Mouse (Mus musculus) left cerebral cortex, adult 2 months (tissue): ENCODE measurements around the gene Gbx2. TPM values are rescaled to one million over a fixed set of nuclear protein-coding genes. Genes with fewer than 3 reads are reported as not detected.

ENCODE experiments used
- DNase-seq, 2 experiments: peaks; one replicate each; pipeline ENCODE4 v3.0.0; 2021 to 2022; ENCODE audit warnings: low spot score in 2 of 2, mixed read lengths in 1 of 2; ENCODE audit errors: extremely low spot score in 1 of 2
- H3K27ac ChIP-seq: fragments of 200-600 bp; 2 replicates; pipeline ENCODE4 v1.8.1; 2022
- H3K4me3 ChIP-seq: fragments of 200-600 bp; 2 replicates; pipeline ENCODE4 v1.8.1; 2022
- CTCF ChIP-seq: fragments of 200-600 bp; IDR thresholded peaks from 2 replicates; pipeline ENCODE4 v1.8.1; 2022; ENCODE audit warnings: antibody characterized with exemption, mild to moderate bottlenecking, moderate library complexity
- intact Hi-C: fragments of 180-260 bp; cut with DNase I; formaldehyde crosslinking; loops from one replicate; pipeline ENCODE4 v1.15.1; 2025
- total RNA-seq, 2 experiments: library from RNA; stranded (reverse); gene quantifications; 2 replicates each; pipeline ENCODE4 v1.2.3; 2021

The Gbx2 gene
- total RNA-seq, 2 experiments from 2014 or later = 0.25 to 0.56 TPM

- intact Hi-C loops = no loop called here
- H3K4me3 ChIP-seq = no peak overlapping the region
- no peak overlapping the region for H3K27ac ChIP-seq
- no peak for DNase-seq
- no peak for TF ChIP-seq CTCF
These were observed 5.3 kb downstream of the Gbx2 start for GRCm38 (mm10) chr1:89925501-89926190.

GRCm38 (mm10) chr1:89923642-89924020 is 7.3 kb downstream of the Gbx2 start:
- intact Hi-C loops = no loop called here

GRCm38 (mm10) chr1:89922883-89923641 is 7.9 kb downstream of the Gbx2 start:
- TF ChIP-seq CTCF = no peak
- Histone ChIP-seq H3K27ac (no peak overlapping the region), H3K4me3 (no peak overlapping the region)
- intact Hi-C loops = no loop called here
- DNase-seq = no peak

More at GRCm38 (mm10) chr1:89923642-89924020, 7.3 kb downstream of the Gbx2 start:
- Histone ChIP-seq H3K27ac (no peak overlapping the region), H3K4me3 (no peak overlapping the region)
- DNase-seq = no peak
- TF ChIP-seq CTCF = no peak

- intact Hi-C loops = no loop called here
- Histone ChIP-seq H3K27ac (no peak overlapping the region), H3K4me3 (no peak overlapping the region)
- DNase-seq = no peak
- no peak for TF ChIP-seq CTCF
These were observed 8.7 kb downstream of the Gbx2 start for GRCm38 (mm10) chr1:89922282-89922681.

GRCm38 (mm10) chr1:89921806-89922205 is 9.2 kb downstream of the Gbx2 start:
- no peak; the same call in none of the 2 replicates for TF ChIP-seq CTCF
- Histone ChIP-seq H3K4me3 (no peak overlapping the region), H3K27ac (no peak overlapping the region)
- no peak for DNase-seq
- intact Hi-C loops = no loop called here

- no peak overlapping the region for H3K4me3 ChIP-seq
- intact Hi-C loops = no loop called here
- no peak for DNase-seq
- no peak overlapping the region for H3K27ac ChIP-seq
- no peak for TF ChIP-seq CTCF
These were observed 11.8 kb downstream of the Gbx2 start for GRCm38 (mm10) chr1:89919206-89919605.

GRCm38 (mm10) chr1:89918111-89918510 is 12.9 kb downstream of the Gbx2 start:
- no peak overlapping the region for H3K4me3 ChIP-seq
- no peak for DNase-seq
- no peak overlapping the region for H3K27ac ChIP-seq
- intact Hi-C loops = no loop called here
- TF ChIP-seq CTCF = no peak

- DNase-seq = no peak
- no peak for TF ChIP-seq CTCF
- Histone ChIP-seq H3K4me3 (no peak overlapping the region), H3K27ac (no peak overlapping the region)
- intact Hi-C loops = no loop called here
These were observed 17.4 kb downstream of the Gbx2 start for GRCm38 (mm10) chr1:89913611-89914010.

GRCm38 (mm10) chr1:89912392-89912791 is 18.6 kb downstream of the Gbx2 start:
- TF ChIP-seq CTCF = no peak
- intact Hi-C loops = no loop called here

GRCm38 (mm10) chr1:89909796-89910195 is 21.2 kb downstream of the Gbx2 start:
- Histone ChIP-seq H3K27ac (no peak overlapping the region), H3K4me3 (no peak overlapping the region)
- DNase-seq = no peak
- intact Hi-C loops = no loop called here
- TF ChIP-seq CTCF = no peak

More at GRCm38 (mm10) chr1:89912392-89912791, 18.6 kb downstream of the Gbx2 start:
- Histone ChIP-seq H3K4me3 (no peak overlapping the region), H3K27ac (no peak overlapping the region)
- DNase-seq = no peak

GRCm38 (mm10) chr1:89902641-89903040 is 28.3 kb downstream of the Gbx2 start:
- no peak overlapping the region for H3K27ac ChIP-seq
- H3K4me3 ChIP-seq = no peak overlapping the region
- no peak for TF ChIP-seq CTCF
- no peak for DNase-seq
- intact Hi-C loops = no loop called here

- intact Hi-C loops = no loop called here
- no peak overlapping the region for H3K4me3 ChIP-seq
- TF ChIP-seq CTCF = no peak
- H3K27ac ChIP-seq = no peak overlapping the region
- no peak for DNase-seq
These were observed 28.7 kb downstream of the Gbx2 start for GRCm38 (mm10) chr1:89902236-89902635.
